Mouse (Mus musculus) lung, embryonic 14.5 days (tissue): ENCODE measurements at regions not wholly inside any gene's neighbourhood (a gene's known extent, or its start where the extent isn't known, plus 50 kb on each side); places are given as distances from the start of the nearest gene placed in this dataset.

ENCODE experiments used
- ATAC-seq: fragments of 200-750 bp; cut with Nextera tagmentation; 2 replicates; pipeline ENCODE4 v1.8.0; 2017; ENCODE audit warnings: mild to moderate bottlenecking, moderate TSS enrichment, moderate library complexity; ENCODE audit not compliant: insufficient read depth
- DNase-seq: peaks from one replicate; pipeline ENCODE4 v3.0.0-alpha.2; 2015
- H3K27ac ChIP-seq: fragments of 300-500 bp; sonication (generic); 2 replicates; pipeline ENCODE4 v1.5.1; 2014; ENCODE audit warnings: low read depth, mild to moderate bottlenecking, moderate library complexity
- H3K27me3 ChIP-seq: fragments of 300-500 bp; sonication (generic); 2 replicates; pipeline ENCODE4 v1.6.1; 2014; ENCODE audit warnings: low read length, control low read depth; ENCODE audit not compliant: insufficient read depth
- H3K36me3 ChIP-seq: fragments of 300-500 bp; sonication (generic); 2 replicates; pipeline ENCODE4 v1.6.1; 2014; ENCODE audit warnings: control low read depth; ENCODE audit not compliant: insufficient read depth
- H3K4me1 ChIP-seq: fragments of 300-500 bp; sonication (generic); 2 replicates; pipeline ENCODE4 v1.6.1; 2014; ENCODE audit warnings: antibody characterized with exemption, control low read depth; ENCODE audit not compliant: insufficient read depth
- H3K4me2 ChIP-seq: fragments of 300-500 bp; sonication (generic); 2 replicates; pipeline ENCODE4 v1.6.1; 2014; ENCODE audit warnings: mild to moderate bottlenecking
- H3K4me3 ChIP-seq: fragments of 300-500 bp; sonication (generic); 2 replicates; pipeline ENCODE4 v1.5.1; 2014; ENCODE audit warnings: low read depth, low read length
- H3K9ac ChIP-seq: fragments of 300-500 bp; sonication (generic); 2 replicates; pipeline ENCODE4 v1.6.1; 2014
- H3K9me3 ChIP-seq: fragments of 300-500 bp; sonication (generic); 2 replicates; pipeline ENCODE4 v1.6.1; 2016; ENCODE audit warnings: low read depth, low read length, control low read depth
- CTCF ChIP-seq: IDR thresholded peaks from 2 replicates; pipeline ENCODE4 v1.5.1; 2016; ENCODE audit warnings: antibody characterized with exemption, low read depth
- WGBS: fragments of 180-500 bp; shearing (Covaris S2); extraction: QIAGEN DNeasy Blood & Tissue Kit; methylation state at CpG from one replicate; pipeline ENCODE4 v1.1.7; 2014; 5-methylcytosine and 5-hydroxymethylcytosine counted together

DNA sequence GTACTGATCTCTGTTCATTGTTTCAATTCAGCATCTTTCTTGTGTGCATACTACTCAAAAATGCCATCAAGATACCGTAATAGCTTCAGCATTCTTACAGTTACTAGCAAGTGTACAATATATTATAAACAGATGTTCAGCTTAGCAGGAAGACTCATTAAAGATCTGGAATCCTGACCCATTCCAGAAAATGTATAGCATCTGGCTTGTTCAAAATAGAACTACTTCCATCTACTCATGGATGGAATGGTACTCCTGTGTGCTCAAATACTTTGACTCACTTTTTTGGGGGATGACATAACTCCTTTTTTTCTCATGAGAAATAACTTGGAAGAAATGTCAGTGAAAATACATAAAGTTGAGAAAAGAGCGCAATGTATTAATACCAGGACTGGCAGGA is 291.2 kb upstream of the Manea start:
- no peak overlapping the region for H3K4me3 ChIP-seq
- no peaks in the 10 kb centered on the region for H3K27me3 ChIP-seq
- no peaks in the 10 kb centered on the region for H3K4me1 ChIP-seq
- WGBS, result 80% methylated on average over 2 of the region's 2 CpGs
- H3K9me3 ChIP-seq, result no peaks in the 10 kb centered on the region
- H3K36me3 ChIP-seq, result no peaks in the 10 kb centered on the region
- no peak overlapping the region for H3K27ac ChIP-seq
- DNase-seq (no peak), ATAC-seq (no peak)
- TF ChIP-seq CTCF, result no peak
- H3K9ac ChIP-seq, result no peak overlapping the region
- H3K4me2 ChIP-seq, result no peak overlapping the region

DNA sequence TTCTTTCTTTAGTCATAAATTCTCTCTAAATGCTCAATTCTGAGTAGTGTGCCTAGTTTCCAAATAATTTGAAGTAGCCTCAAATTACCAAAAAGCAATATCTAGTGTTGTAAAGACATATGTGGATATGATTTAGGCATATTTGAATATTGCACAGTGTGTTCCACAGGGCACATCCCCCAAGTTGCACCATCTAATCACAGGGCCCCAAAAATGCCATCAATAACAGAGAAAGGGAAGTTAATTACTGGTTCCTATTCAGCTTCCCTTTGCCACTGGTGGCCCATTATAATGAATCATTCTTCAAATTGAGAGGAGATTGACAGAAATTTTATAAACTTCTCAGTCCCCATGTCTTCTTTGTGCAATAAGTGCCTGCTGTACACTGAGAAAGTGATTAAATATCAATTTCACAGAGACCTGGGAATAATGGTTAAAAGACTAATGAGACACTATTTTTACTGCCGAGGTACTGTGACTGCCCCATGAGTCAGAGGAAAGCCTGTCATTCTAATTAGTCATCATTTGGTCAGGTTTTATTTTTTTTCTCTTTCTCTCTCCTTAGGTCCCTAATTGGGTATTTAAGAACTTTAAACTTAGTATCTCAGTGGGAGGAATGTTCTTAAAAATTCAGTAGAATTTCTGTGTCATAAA is 284.0 kb upstream of the Manea start:
- Histone ChIP-seq H3K4me2 (no peak overlapping the region), H3K9me3 (no peaks in the 10 kb centered on the region), H3K4me3 (no peak overlapping the region), H3K36me3 (no peaks in the 10 kb centered on the region), H3K9ac (no peak overlapping the region), H3K4me1 (no peaks in the 10 kb centered on the region), H3K27ac (no peak overlapping the region), H3K27me3 (no peaks in the 10 kb centered on the region)
- DNase-seq (no peak), ATAC-seq (no peak)
- no peak for TF ChIP-seq CTCF
- WGBS, result 55% methylated on average over 1 of the region's 1 CpGs

DNA sequence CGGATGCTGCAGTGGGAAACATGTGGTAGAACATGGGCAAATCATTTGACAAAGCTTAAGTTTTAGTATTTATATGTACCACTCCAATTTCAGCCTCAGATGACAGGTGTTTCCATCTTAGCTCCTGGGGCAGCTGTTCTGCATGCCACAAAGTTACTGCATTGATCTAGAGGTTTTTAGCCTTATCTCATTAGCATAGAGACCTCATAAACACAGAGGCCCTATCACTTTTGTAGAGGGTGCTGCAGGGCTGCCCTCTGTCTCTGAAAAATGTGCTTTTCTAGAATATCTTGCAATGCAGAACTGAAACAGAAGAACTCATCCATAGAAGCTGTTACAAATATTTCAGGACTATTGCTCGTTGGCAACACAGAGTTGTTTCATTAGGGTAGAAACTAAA is 283.0 kb upstream of the Manea start:
- Histone ChIP-seq H3K27me3 (no peaks in the 10 kb centered on the region), H3K4me1 (no peaks in the 10 kb centered on the region), H3K27ac (no peak overlapping the region), H3K36me3 (no peaks in the 10 kb centered on the region), H3K4me2 (no peak overlapping the region), H3K9me3 (no peaks in the 10 kb centered on the region), H3K4me3 (no peak overlapping the region), H3K9ac (no peak overlapping the region)
- 68% methylated on average over 2 of the region's 2 CpGs for WGBS
- ATAC-seq (no peak), DNase-seq (no peak)
- TF ChIP-seq CTCF, result no peak

DNA sequence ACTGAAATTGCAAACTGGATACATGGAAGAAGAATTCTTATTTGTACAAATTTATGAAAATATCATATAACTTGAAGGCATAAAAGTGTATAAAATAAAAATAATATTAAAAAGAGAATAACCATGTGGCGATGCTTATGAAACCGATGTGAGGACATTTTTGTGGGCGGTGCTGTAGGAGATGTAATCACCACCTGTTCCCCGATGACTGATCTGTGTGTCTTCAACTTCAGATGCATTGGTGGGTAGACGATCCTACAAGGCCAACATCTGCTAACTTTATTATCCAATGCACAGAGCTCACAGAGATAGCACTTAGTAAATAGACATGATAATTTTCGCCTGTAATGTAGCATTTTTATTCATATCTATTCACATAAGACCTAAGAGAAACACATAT is 281.1 kb upstream of the Manea start:
- H3K4me3 ChIP-seq, result no peak overlapping the region
- H3K9me3 ChIP-seq, result no peaks in the 10 kb centered on the region
- H3K36me3 ChIP-seq, result no peaks in the 10 kb centered on the region
- WGBS, result 80% methylated on average over 6 of the region's 6 CpGs
- H3K4me1 ChIP-seq, result no peaks in the 10 kb centered on the region
- no peak overlapping the region for H3K4me2 ChIP-seq
- TF ChIP-seq CTCF, result no peak
- ATAC-seq (no peak), DNase-seq (no peak)
- H3K27ac ChIP-seq, result no peak overlapping the region
- no peak overlapping the region for H3K9ac ChIP-seq
- no peaks in the 10 kb centered on the region for H3K27me3 ChIP-seq

DNA sequence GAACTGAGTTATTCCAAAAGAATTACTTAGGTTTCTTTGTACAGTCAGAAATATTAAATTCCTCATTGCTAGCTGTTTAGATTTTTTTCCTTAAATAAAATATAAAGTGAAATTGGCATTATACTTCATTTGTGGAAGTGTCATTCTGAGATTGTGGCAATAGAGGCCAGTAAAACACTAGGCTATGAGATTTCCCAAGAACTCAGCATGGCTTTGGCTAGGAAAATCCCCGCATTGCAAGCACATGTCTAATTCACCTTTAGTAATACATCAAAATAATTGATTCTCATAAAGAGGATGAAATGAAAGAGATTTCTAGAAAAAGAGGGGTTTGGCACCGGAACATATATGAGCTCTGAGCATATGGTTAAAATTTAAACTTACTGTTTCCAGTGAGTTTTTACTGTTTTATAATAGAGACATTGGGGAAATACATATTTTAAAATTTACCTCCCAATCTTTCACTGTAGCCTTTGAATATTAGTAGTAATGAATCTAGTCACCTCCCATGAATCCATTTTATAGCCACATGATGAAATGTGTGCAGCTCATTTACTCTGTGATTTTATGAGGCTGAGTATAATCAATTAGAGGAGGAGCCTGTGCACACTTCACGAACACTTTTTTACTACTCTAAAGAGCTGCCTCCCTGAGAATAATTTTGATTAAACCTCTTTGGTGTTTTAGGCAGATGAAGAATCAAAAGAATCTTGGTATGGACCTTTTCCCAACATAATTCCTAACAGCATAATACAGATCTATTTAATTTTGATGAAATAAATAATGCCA is 242.6 kb upstream of the Manea start:
- no peak for TF ChIP-seq CTCF
- DNase-seq, result no peak
- Histone ChIP-seq H3K27ac (no peak overlapping the region), H3K27me3 (no peaks in the 10 kb centered on the region), H3K36me3 (no peaks in the 10 kb centered on the region), H3K4me3 (no peak overlapping the region), H3K9me3 (no peaks in the 10 kb centered on the region), H3K9ac (no peak overlapping the region), H3K4me1 (no peaks in the 10 kb centered on the region), H3K4me2 (no peak overlapping the region)
- 74% methylated on average over 3 of the region's 3 CpGs for WGBS
- ATAC-seq, result no peak

DNA sequence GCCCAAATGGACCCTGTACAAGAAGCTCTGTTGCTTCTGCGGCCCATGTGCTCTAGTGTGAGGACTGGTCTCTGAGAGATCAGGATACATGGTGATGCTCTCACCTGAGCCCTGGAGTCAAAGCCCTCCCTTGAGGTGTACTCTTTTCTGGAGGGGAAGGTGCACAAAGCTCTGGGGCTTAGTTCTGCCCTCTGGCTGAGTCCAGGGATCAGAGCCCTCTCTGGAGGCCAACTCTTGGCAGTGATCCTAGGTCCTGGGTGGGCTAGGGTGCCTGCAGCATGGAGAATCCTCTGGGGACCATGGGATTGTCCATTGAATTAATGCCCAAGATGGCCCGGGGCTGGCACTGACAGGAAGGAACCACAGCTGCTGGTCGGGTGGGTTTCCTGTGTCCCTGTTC is 209.0 kb upstream of the Manea start:
- no peak for TF ChIP-seq CTCF

DNA sequence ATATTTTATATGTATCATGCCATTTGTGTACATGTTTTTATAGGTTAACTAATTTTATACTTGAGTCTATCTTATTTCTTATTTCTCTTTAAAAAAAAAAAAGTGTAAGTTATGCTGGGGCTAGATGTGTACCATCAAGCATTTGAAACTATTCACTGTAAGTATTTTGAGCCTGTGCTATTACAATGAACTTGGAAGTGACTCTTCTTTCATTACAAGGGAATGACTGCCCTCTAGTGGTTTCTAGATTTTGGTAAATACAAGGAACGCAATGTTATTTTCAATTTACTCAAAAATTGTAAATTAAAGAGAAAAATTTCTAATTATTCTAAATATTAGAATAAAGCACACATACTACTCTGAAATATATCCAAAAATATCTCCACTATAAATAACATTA is 197.1 kb upstream of the Manea start:
- H3K36me3 ChIP-seq, result no peaks in the 10 kb centered on the region
- H3K4me2 ChIP-seq, result no peak overlapping the region
- no peaks in the 10 kb centered on the region for H3K4me1 ChIP-seq
- no peak overlapping the region for H3K27ac ChIP-seq
- H3K4me3 ChIP-seq, result no peak overlapping the region
- H3K9me3 ChIP-seq, result no peaks in the 10 kb centered on the region
- peak; percentile 56 for TF ChIP-seq CTCF
- WGBS, result 38% methylated on average over 1 of the region's 1 CpGs
- no peak overlapping the region for H3K9ac ChIP-seq
- H3K27me3 ChIP-seq, result no peaks in the 10 kb centered on the region
- DNase-seq (peak; percentile 90), ATAC-seq (0 out of 2 replicates have a peak, but pooled peaks have one; percentile 52)

More for the DNA sequence above, 209.0 kb upstream of the Manea start:
- Histone ChIP-seq H3K9ac (no peak overlapping the region), H3K9me3 (no peaks in the 10 kb centered on the region), H3K4me1 (no peaks in the 10 kb centered on the region), H3K4me2 (no peak overlapping the region), H3K4me3 (no peak overlapping the region), H3K27me3 (no peaks in the 10 kb centered on the region), H3K27ac (no peak overlapping the region), H3K36me3 (no peaks in the 10 kb centered on the region)
- no peak for DNase-seq
- 83% methylated on average over 3 of the region's 3 CpGs for WGBS
- no peak for ATAC-seq
